Mouse (Mus musculus): ENCODE data around the gene Npas2. TPM values are rescaled to one million over a fixed set of nuclear protein-coding genes. Genes with fewer than 3 reads are reported as not detected.

Npas2 gene
- polyA plus RNA-seq, 1 experiment from 2014 or later, result 0.92 TPM

DNA sequence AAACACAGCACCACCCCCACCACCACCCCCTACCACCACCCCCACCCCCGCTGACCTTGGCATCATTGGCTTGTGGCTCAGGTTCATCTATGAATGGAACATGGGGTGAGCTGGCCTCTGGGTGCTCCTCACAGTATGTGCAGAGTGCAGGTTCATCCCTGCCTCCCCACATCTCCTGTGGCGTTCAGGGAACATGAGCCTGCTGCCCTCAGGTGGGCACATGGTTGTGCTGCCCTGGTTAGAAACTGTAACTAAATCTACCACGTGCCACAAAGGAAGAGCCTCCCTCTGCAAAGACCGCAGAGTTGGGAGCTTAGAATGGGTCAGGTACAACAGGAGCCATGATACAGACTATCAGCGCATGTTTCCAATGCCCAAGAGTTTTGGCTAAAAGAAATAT is 149.7 kb downstream of the Npas2 start:
- no peaks in the 10 kb centered on the region for H3K9me3 ChIP-seq (replicated peaks)
- no peak overlapping the region for H3K27ac ChIP-seq
- 77% methylated on average over 5 of the region's 5 CpGs for WGBS
- ATAC-seq (replicated peaks; ENCODE audit: low FRiP score), result no peak
- no peaks in the 10 kb centered on the region for H3K36me3 ChIP-seq
- no peak overlapping the region for H3K9ac ChIP-seq
- H3K4me1 ChIP-seq, result 0 out of 2 replicates have a peak, but pooled peaks cover 3% of the 10 kb centered on the region
- H3K4me2 ChIP-seq, result no peak overlapping the region
- no peak overlapping the region for H3K4me3 ChIP-seq (replicated peaks)
- H3K27me3 ChIP-seq, result 0 out of 2 replicates have a peak, but pooled peaks cover 4% of the 10 kb centered on the region

DNA sequence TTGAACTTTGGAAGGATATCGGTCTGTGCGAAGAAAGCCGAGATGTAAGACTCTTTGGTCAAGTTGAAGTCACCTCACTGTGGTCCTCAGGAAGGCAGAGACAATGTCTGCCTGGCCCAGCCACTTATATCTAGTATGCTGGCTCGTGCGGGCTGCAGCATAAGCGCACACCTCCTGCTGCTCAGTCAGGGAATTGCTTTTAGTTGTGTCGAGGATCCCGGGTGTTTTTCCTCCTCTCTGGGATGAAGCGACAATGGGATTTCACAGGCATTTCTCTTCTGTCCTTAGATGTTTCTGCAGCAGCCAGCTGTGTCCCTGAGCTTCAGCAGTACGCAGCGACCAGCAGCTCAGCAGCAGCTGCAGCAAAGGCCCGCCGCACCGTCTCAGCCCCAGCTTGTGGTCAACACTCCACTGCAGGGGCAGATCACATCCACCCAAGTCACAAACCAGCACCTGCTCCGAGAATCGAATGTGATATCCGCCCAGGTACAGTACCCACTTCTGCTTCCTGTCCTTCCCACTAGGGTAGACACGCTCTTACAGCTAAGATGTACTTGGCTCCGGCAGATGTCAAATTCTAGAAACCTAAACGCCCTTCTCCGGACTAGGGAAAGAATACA is 151.6 kb downstream of the Npas2 start:
- H3K4me1 ChIP-seq, result no peaks in the 10 kb centered on the region
- H3K36me3 ChIP-seq, result no peaks in the 10 kb centered on the region
- 72% methylated on average over 21 of the region's 21 CpGs for WGBS
- H3K9me3 ChIP-seq (replicated peaks), result no peaks in the 10 kb centered on the region
- H3K27ac ChIP-seq, result no peak overlapping the region
- no peak overlapping the region for H3K4me3 ChIP-seq (replicated peaks)
- no peaks in the 10 kb centered on the region for H3K27me3 ChIP-seq
- ATAC-seq (replicated peaks; ENCODE audit: low FRiP score), result no peak
- H3K4me2 ChIP-seq, result no peak overlapping the region
- H3K9ac ChIP-seq, result no peak overlapping the region

DNA sequence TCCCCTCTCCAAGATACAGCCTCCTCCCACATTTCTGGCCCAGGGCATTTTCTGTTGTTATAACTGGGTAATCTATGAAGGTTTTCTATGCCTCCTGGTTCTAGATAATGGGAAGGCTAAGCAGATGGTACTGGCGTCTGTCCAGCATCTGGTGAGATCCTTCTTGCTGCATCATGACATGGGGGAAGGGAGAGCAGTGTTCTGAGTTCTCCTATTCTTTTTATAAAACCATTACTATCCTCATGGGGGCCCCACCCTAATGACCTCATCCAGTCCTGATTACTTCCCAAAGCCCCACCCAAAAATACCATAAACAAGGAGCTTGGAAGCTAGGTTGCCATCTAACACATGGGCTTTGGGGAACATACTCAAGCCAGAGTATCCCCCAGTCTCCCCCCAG is 155.5 kb downstream of the Npas2 start:
- 77% methylated on average over 1 of the region's 1 CpGs for WGBS
- Histone ChIP-seq H3K9ac (no peak overlapping the region), H3K27ac (no peak overlapping the region), H3K4me3 (replicated peaks) (no peak overlapping the region), H3K4me1 (no peaks in the 10 kb centered on the region), H3K4me2 (no peak overlapping the region), H3K27me3 (no peaks in the 10 kb centered on the region), H3K9me3 (replicated peaks) (no peaks in the 10 kb centered on the region), H3K36me3 (no peaks in the 10 kb centered on the region)
- ATAC-seq (replicated peaks; ENCODE audit: low FRiP score), result no peak

GRCm38 (mm10) chr1:39349427-39349826 is 155.9 kb downstream of the Npas2 start:
- no peak overlapping the region for H3K4me3 ChIP-seq (replicated peaks)
- WGBS, result 73% methylated on average over 7 of the region's 7 CpGs
- H3K27ac ChIP-seq, result no peak overlapping the region
- no peak overlapping the region for H3K4me2 ChIP-seq
- H3K27me3 ChIP-seq, result no peaks in the 10 kb centered on the region
- H3K9ac ChIP-seq, result no peak overlapping the region
- ATAC-seq (replicated peaks; ENCODE audit: low FRiP score), result no peak
- H3K4me1 ChIP-seq, result no peaks in the 10 kb centered on the region
- no peaks in the 10 kb centered on the region for H3K9me3 ChIP-seq (replicated peaks)
- H3K36me3 ChIP-seq, result no peaks in the 10 kb centered on the region

- no peak for ATAC-seq (replicated peaks; ENCODE audit: low FRiP score)
- Histone ChIP-seq H3K27ac (no peak overlapping the region), H3K4me2 (peak overlapping the region; percentile 55), H3K9me3 (replicated peaks) (no peaks in the 10 kb centered on the region), H3K27me3 (peaks cover 6% of the 10 kb centered on the region; the same call in 1 of the 2 replicates), H3K4me1 (peaks cover 11% of the 10 kb centered on the region; the same call in 1 of the 2 replicates), H3K4me3 (replicated peaks) (peak overlapping the region; percentile 17), H3K9ac (0 out of 2 replicates have a peak overlapping the region, but pooled peaks have one; percentile 3), H3K36me3 (no peaks in the 10 kb centered on the region)
- 31% methylated on average over 24 of the region's 24 CpGs for WGBS
Measured at GRCm38 (mm10) chr1:39361754-39362514, 168.4 kb downstream of the Npas2 start.

- no peak overlapping the region for H3K4me3 ChIP-seq (replicated peaks)
- no peaks in the 10 kb centered on the region for H3K9me3 ChIP-seq (replicated peaks)
- H3K4me2 ChIP-seq, result peak overlapping the region; percentile 55; the same call in 1 of the 2 replicates
- ATAC-seq (replicated peaks; ENCODE audit: low FRiP score), result no peak
- H3K9ac ChIP-seq, result no peak overlapping the region
- peaks cover 14% of the 10 kb centered on the region; the same call in 1 of the 2 replicates for H3K4me1 ChIP-seq
- H3K27me3 ChIP-seq, result peaks cover 6% of the 10 kb centered on the region; the same call in 1 of the 2 replicates
- H3K27ac ChIP-seq, result no peak overlapping the region
- no peaks in the 10 kb centered on the region for H3K36me3 ChIP-seq
- WGBS, result 50% methylated on average over 7 of the region's 7 CpGs
Measured at GRCm38 (mm10) chr1:39362515-39362893, 169.0 kb downstream of the Npas2 start.

DNA sequence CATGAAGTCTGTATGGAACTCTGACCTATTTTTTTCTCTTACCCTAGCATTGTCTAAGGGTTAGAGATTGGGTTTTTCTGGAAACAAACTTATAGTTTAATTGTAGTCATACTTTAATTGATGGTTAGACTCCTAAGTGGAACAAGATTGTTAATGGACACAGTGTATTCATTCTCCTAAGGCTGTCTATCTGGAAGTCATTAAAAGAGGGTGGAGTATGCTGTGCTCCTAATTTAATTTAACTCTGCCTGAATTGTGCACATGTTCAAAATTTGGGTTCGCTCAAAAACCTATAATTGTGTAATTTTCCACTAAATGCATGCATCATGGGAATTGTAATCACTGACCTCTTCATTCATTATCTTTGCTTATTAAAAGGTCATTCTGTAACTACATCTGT is 172.0 kb downstream of the Npas2 start:
- WGBS, result 95% methylated on average over 1 of the region's 1 CpGs
- ATAC-seq (replicated peaks; ENCODE audit: low FRiP score), result no peak
- no peak overlapping the region for H3K4me2 ChIP-seq
- no peak overlapping the region for H3K27ac ChIP-seq
- peaks cover 15% of the 10 kb centered on the region for H3K36me3 ChIP-seq
- H3K4me1 ChIP-seq, result peaks cover 30% of the 10 kb centered on the region
- H3K9me3 ChIP-seq (replicated peaks), result no peaks in the 10 kb centered on the region
- no peak overlapping the region for H3K4me3 ChIP-seq (replicated peaks)
- no peak overlapping the region for H3K9ac ChIP-seq
- H3K27me3 ChIP-seq, result peaks cover 6% of the 10 kb centered on the region; the same call in 1 of the 2 replicates

DNA sequence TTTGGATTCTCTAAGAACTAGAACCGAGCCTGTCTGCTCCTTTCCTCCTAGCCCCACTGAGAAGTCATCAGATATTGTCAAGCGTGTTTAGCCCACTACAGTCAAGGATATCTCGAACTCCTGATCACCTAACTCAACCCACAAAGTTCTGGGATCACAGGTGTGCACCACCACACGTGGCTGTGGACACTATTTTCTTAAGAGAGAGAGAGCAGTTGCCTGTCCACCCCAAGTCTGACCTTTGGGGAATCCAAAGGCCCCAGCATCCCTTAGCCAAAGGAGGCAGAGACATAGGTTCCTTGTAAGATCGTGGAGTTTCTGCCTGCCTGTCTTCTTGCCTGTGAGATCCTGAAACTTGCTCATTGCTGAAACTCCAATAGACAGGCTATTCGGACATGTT is 173.5 kb downstream of the Npas2 start:
- H3K27me3 ChIP-seq, result peaks cover 2% of the 10 kb centered on the region; the same call in 1 of the 2 replicates
- H3K4me3 ChIP-seq (replicated peaks), result peak overlapping the region; percentile 83
- peak overlapping the region; percentile 27; the same call in 1 of the 2 replicates for H3K27ac ChIP-seq
- H3K4me2 ChIP-seq, result peak overlapping the region; percentile 62
- H3K9me3 ChIP-seq (replicated peaks), result no peaks in the 10 kb centered on the region
- H3K9ac ChIP-seq, result peak overlapping the region; percentile 38
- WGBS, result 27% methylated on average over 6 of the region's 6 CpGs
- H3K36me3 ChIP-seq, result peaks cover 30% of the 10 kb centered on the region
- peaks cover 25% of the 10 kb centered on the region for H3K4me1 ChIP-seq
- ATAC-seq (replicated peaks; ENCODE audit: low FRiP score), result 0 out of 2 replicates have a peak, but pooled peaks have one; percentile 3

DNA sequence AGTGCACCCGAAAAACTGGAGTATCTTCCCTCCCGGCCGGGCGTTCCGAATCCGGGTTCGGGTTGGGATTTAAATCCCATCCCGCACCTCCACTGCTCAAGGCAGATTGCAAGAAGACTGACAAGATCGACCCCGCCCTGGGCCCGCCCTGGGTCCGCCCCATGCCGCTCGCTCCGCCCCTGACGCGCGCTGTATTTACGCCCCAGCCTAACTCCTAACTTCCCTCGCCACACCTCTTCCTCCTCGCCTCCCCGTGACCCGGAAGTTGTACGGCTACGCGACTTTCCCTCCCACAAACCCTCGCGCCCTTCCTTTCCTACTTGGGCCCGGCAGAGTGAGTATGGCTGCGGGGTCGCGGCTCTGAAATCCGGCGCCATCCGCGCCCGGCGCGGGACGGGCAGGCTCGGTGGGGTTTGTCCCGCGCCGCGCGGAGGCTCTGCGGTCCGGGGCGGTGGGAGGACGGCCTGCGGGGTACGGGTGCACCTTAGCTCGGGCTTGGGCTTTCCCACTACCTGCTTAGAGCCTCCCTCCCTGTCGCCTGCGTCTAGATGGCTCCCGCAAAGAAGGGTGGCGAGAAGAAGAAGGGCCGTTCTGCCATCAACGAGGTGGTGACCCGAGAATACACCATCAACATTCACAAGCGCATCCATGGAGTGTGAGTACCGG is 174.2 kb downstream of the Npas2 start, which contains the start of gene Rpl31:
Gene Rpl31, plus strand, starts transcription at position 242 of the 666 bp plus-strand sequence.
- H3K27ac ChIP-seq, result peak within 1 kb of the TSS; percentile 94
- H3K4me3 ChIP-seq (replicated peaks), result peak within 1 kb of the TSS; percentile 83
- H3K27me3 ChIP-seq, result no peaks in the 10 kb centered on the region
- peak within 1 kb of the TSS; percentile 76 for H3K4me2 ChIP-seq
- H3K9me3 ChIP-seq (replicated peaks), result no peaks in the 10 kb centered on the region
- ATAC-seq (replicated peaks; ENCODE audit: low FRiP score), result peak; percentile 99
- under 1% methylated on average over 61 of the region's 62 CpGs for WGBS
- peaks cover 23% of the 10 kb centered on the region for H3K4me1 ChIP-seq
- peak within 1 kb of the TSS; percentile 97 for H3K9ac ChIP-seq
- H3K36me3 ChIP-seq, result peaks cover 37% of the 10 kb centered on the region

DNA sequence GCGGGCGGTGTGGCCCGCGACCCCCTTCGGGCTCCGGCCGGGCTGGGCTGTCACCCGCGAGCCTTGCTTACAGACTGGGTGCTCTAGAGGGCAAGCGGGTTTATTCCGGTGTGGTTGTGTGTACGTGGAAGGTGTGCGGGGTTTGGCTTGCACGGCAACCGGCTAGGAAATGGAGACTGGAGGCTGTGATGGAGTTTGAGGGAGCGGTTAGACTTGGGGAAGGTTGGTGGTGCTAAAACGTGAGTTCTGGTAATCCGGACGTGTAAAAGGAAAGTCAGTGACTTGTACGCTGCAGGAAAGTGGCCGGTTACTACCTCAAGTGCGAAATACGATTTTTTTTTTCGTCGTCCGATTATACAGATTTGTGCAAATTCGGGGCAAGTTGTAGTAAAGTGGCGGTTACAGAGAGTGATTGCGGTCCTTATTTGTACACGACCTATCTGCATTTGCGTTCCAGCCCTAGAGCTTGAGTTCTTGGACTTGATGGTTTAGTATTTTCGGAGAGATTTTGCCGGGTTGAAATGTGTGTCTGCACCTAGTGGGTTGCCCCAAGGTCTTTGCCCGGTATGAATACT is 174.8 kb downstream of the Npas2 start:
- peaks cover 23% of the 10 kb centered on the region for H3K4me1 ChIP-seq
- peak overlapping the region; percentile 76 for H3K4me2 ChIP-seq
- WGBS, result under 1% methylated on average over 34 of the region's 34 CpGs
- ATAC-seq (replicated peaks; ENCODE audit: low FRiP score), result peak; percentile 31
- H3K9me3 ChIP-seq (replicated peaks), result no peaks in the 10 kb centered on the region
- H3K27ac ChIP-seq, result peak overlapping the region; percentile 94
- H3K9ac ChIP-seq, result peak overlapping the region; percentile 97
- no peaks in the 10 kb centered on the region for H3K27me3 ChIP-seq
- H3K4me3 ChIP-seq (replicated peaks), result peak overlapping the region; percentile 83
- peaks cover 43% of the 10 kb centered on the region for H3K36me3 ChIP-seq

DNA sequence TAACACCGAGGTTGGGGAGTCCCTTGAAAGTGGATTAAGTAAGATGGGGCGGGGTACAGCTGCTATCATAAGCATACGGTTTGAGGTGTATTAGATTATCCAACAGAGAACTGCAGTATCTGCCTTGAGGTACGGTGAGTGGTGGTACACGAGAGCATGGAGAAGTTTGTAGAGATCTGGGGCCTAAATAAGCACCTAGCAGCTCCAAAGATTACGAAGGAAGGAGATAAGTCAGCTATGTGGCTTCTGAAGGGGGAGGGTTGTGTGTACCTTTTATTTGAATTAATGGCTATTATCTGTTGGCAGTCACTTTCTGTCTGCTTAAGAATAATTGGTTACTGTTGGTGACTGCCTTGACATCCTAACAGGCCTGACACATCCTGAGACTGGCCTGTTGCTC is 176.9 kb downstream of the Npas2 start:
- Histone ChIP-seq H3K4me2 (no peak overlapping the region), H3K27me3 (no peaks in the 10 kb centered on the region), H3K4me1 (peaks cover 23% of the 10 kb centered on the region), H3K27ac (no peak overlapping the region), H3K36me3 (peaks cover 61% of the 10 kb centered on the region), H3K9ac (no peak overlapping the region), H3K4me3 (replicated peaks) (no peak overlapping the region), H3K9me3 (replicated peaks) (no peaks in the 10 kb centered on the region)
- 88% methylated on average over 6 of the region's 6 CpGs for WGBS
- no peak for ATAC-seq (replicated peaks; ENCODE audit: low FRiP score)

Measured in kidney, embryonic 15.5 days (tissue).